Mouse (Mus musculus): ENCODE data around the gene Rbbp6.

GRCm38 (mm10) chr7:122968751-122969150, 3.3 kb downstream of the Rbbp6 start:
- TF ChIP-seq POLR2A (IDR thresholded peaks at IDR 0.05; ENCODE audit: borderline replicate concordance, control insufficient read depth, low read depth, low read length) (no peak), CTCF (IDR thresholded peaks at IDR 0.05; ENCODE audit: control insufficient read depth, insufficient read depth, low read length) (no peak)
